Mouse (Mus musculus) layer of hippocampus, adult 2 months (tissue): ENCODE measurements around the gene Cops2. TPM values are rescaled to one million over a fixed set of nuclear protein-coding genes. Genes with fewer than 3 reads are reported as not detected.

Experiments used
- DNase-seq, 2 experiments: peaks; one replicate each; pipeline ENCODE4 v3.0.0; 2022; ENCODE audit warnings: low spot score in 2 of 2
- H3K27ac ChIP-seq: fragments of 200-600 bp; 2 replicates; pipeline ENCODE4 v1.8.1; 2022
- H3K4me3 ChIP-seq: fragments of 200-600 bp; 2 replicates; pipeline ENCODE4 v1.8.1; 2022; ENCODE audit warnings: mild to moderate bottlenecking
- CTCF ChIP-seq: fragments of 200-600 bp; conservative IDR thresholded peaks from 2 replicates; pipeline ENCODE4 v1.8.1; 2022; ENCODE audit warnings: antibody characterized with exemption, mild to moderate bottlenecking, moderate library complexity
- total RNA-seq, 2 experiments: library from RNA; stranded (reverse); gene quantifications; 2 replicates each; pipeline ENCODE4 v1.2.3; 2021

Cops2 gene
- total RNA-seq, 2 experiments from 2014 or later, result 111 to 119 TPM

GRCm38 (mm10) chr2:125866058-125866740 lies 7.3 kb upstream of the Cops2 start:
- peak; percentile 15 to 20 for DNase-seq
- TF ChIP-seq CTCF, result no peak
- Histone ChIP-seq H3K27ac (peak overlapping the region; percentile 71), H3K4me3 (peak overlapping the region; percentile 65)

GRCm38 (mm10) chr2:125865585-125865984 lies 6.6 kb upstream of the Cops2 start:
- Histone ChIP-seq H3K27ac (peak overlapping the region; percentile 71), H3K4me3 (peak overlapping the region; percentile 65; the same call in 1 of the 2 replicates)
- TF ChIP-seq CTCF, result no peak
- no peak for DNase-seq

- Histone ChIP-seq H3K4me3 (no peak overlapping the region), H3K27ac (no peak overlapping the region)
- DNase-seq, result no peak
- TF ChIP-seq CTCF, result no peak
Measured at GRCm38 (mm10) chr2:125864551-125864950, 5.6 kb upstream of the Cops2 start.

- no peak for TF ChIP-seq CTCF
- no peak overlapping the region for H3K27ac ChIP-seq
- DNase-seq, result no peak
- H3K4me3 ChIP-seq, result no peak overlapping the region
Measured at GRCm38 (mm10) chr2:125863799-125864198, 4.9 kb upstream of the Cops2 start.

- peak; percentile 53 for TF ChIP-seq CTCF
Measured at GRCm38 (mm10) chr2:125857707-125858106, 1.2 kb downstream of the Cops2 start.

GRCm38 (mm10) chr2:125851237-125851636 lies 7.7 kb downstream of the Cops2 start:
- no peak for TF ChIP-seq CTCF
- Histone ChIP-seq H3K27ac (no peak overlapping the region), H3K4me3 (no peak overlapping the region)
- no peak for DNase-seq

More at GRCm38 (mm10) chr2:125857707-125858106, 1.2 kb downstream of the Cops2 start:
- H3K27ac ChIP-seq, result no peak overlapping the region
- DNase-seq, result no peak
- peak overlapping the region; percentile 88 for H3K4me3 ChIP-seq

GRCm38 (mm10) chr2:125838708-125839284 lies 20.1 kb downstream of the Cops2 start:
- DNase-seq, result no peak
- Histone ChIP-seq H3K27ac (no peak overlapping the region), H3K4me3 (no peak overlapping the region)
- TF ChIP-seq CTCF, result no peak

- Histone ChIP-seq H3K4me3 (no peak overlapping the region), H3K27ac (no peak overlapping the region)
- TF ChIP-seq CTCF, result no peak
- DNase-seq, result no peak
Measured at GRCm38 (mm10) chr2:125838091-125838490, 20.8 kb downstream of the Cops2 start.

- no peak for DNase-seq
- no peak overlapping the region for H3K27ac ChIP-seq
- no peak for TF ChIP-seq CTCF
- H3K4me3 ChIP-seq, result no peak overlapping the region
Measured at GRCm38 (mm10) chr2:125829924-125830323, 29.0 kb downstream of the Cops2 start.

- no peak for TF ChIP-seq CTCF
- H3K27ac ChIP-seq, result no peak overlapping the region
- DNase-seq, result no peak
Measured at GRCm38 (mm10) chr2:125827898-125828297, 31.0 kb downstream of the Cops2 start.

GRCm38 (mm10) chr2:125826201-125826600 lies 32.7 kb downstream of the Cops2 start:
- peak overlapping the region; percentile 46 for H3K27ac ChIP-seq
- DNase-seq, result no peak

More at GRCm38 (mm10) chr2:125827898-125828297, 31.0 kb downstream of the Cops2 start:
- H3K4me3 ChIP-seq, result no peak overlapping the region

GRCm38 (mm10) chr2:125820397-125820796 lies 38.5 kb downstream of the Cops2 start:
- H3K4me3 ChIP-seq, result no peak overlapping the region
- no peak for DNase-seq
- no peak for TF ChIP-seq CTCF

More at GRCm38 (mm10) chr2:125826201-125826600, 32.7 kb downstream of the Cops2 start:
- TF ChIP-seq CTCF, result no peak
- no peak overlapping the region for H3K4me3 ChIP-seq

GRCm38 (mm10) chr2:125813972-125814595 lies 44.9 kb downstream of the Cops2 start:
- Histone ChIP-seq H3K4me3 (no peak overlapping the region), H3K27ac (no peak overlapping the region)
- no peak for DNase-seq
- TF ChIP-seq CTCF, result no peak

More at GRCm38 (mm10) chr2:125820397-125820796, 38.5 kb downstream of the Cops2 start:
- H3K27ac ChIP-seq, result no peak overlapping the region

GRCm38 (mm10) chr2:125811332-125811731 lies 47.6 kb downstream of the Cops2 start:
- DNase-seq, result no peak
- Histone ChIP-seq H3K27ac (peak overlapping the region; percentile 90; the same call in 1 of the 2 replicates), H3K4me3 (no peak overlapping the region)
- no peak for TF ChIP-seq CTCF
